Mouse (Mus musculus) liver, postnatal 0 days (tissue): ENCODE data around the gene Hnrnph1. TPM values are rescaled to one million over a fixed set of nuclear protein-coding genes. Genes with fewer than 3 reads are reported as not detected.

ENCODE experiments used
- ATAC-seq: fragments of 200-750 bp; cut with Nextera tagmentation; 2 replicates; pipeline ENCODE4 v1.8.0; 2017; ENCODE audit warnings: mild to moderate bottlenecking, moderate library complexity
- DNase-seq: peaks from one replicate; pipeline ENCODE4 v3.0.0-alpha.2; 2016
- H3K27ac ChIP-seq: fragments of 300-500 bp; sonication (generic); 2 replicates; pipeline ENCODE4 v1.5.1; 2014; ENCODE audit warnings: antibody characterized with exemption, moderate library complexity, mild to moderate bottlenecking, low read depth
- H3K27me3 ChIP-seq: fragments of 300-500 bp; sonication (generic); 2 replicates; pipeline ENCODE4 v1.6.1; 2014; ENCODE audit warnings: low read length, control low read depth, mixed read lengths; ENCODE audit not compliant: insufficient read depth
- H3K36me3 ChIP-seq: fragments of 300-500 bp; sonication (generic); replicated peaks from 2 replicates; pipeline ENCODE4 v1.6.1; 2014; ENCODE audit warnings: mild to moderate bottlenecking, control low read depth, low read length, moderate library complexity, mixed read lengths; ENCODE audit not compliant: insufficient read depth
- H3K4me1 ChIP-seq: fragments of 300-500 bp; sonication (generic); 2 replicates; pipeline ENCODE4 v1.6.1; 2014; ENCODE audit warnings: antibody characterized with exemption, mild to moderate bottlenecking, control low read depth; ENCODE audit not compliant: insufficient read depth
- H3K4me2 ChIP-seq: fragments of 300-500 bp; sonication (generic); 2 replicates; pipeline ENCODE4 v1.6.1; 2014; ENCODE audit warnings: low read depth, mild to moderate bottlenecking, low read length, moderate library complexity, mixed read lengths
- H3K4me3 ChIP-seq: fragments of 300-500 bp; sonication (generic); 2 replicates; pipeline ENCODE4 v1.5.1; 2014; ENCODE audit warnings: low read depth, low read length
- H3K9ac ChIP-seq: fragments of 300-500 bp; sonication (generic); replicated peaks from 2 replicates; pipeline ENCODE4 v1.6.1; 2014; ENCODE audit warnings: mild to moderate bottlenecking, moderate library complexity
- H3K9me3 ChIP-seq: fragments of 300-500 bp; sonication (generic); 2 replicates; pipeline ENCODE4 v1.6.1; 2016; ENCODE audit warnings: mild to moderate bottlenecking, control low read depth, low read length, mixed read lengths
- CTCF ChIP-seq: sonication (generic); IDR thresholded peaks from 2 replicates; pipeline ENCODE4 v1.5.1; 2016; ENCODE audit warnings: antibody characterized with exemption, low read depth
- EP300 ChIP-seq: IDR thresholded peaks from 2 replicates; pipeline ENCODE4 v1.6.1; 2016; ENCODE audit warnings: antibody characterized with exemption, low read depth, mild to moderate bottlenecking
- WGBS: fragments of 180-500 bp; shearing (Covaris S2); extraction: QIAGEN DNeasy Blood & Tissue Kit; methylation state at CpG from one replicate; pipeline ENCODE4 v1.1.7; 2014; ENCODE audit not compliant: insufficient replicate concordance; 5-methylcytosine and 5-hydroxymethylcytosine counted together
- polyA plus RNA-seq: library from polyadenylated mRNA; unstranded; fragments of >200 nt; fragmentation: Nextera tagmentation; extraction: Ambion mirVana; gene quantifications from 2 replicates; pipeline ENCODE4 v1.2.1, GENCODE M21; 2015

The Hnrnph1 gene
- polyA plus RNA-seq, 1 experiment from 2014 or later = 70.1 TPM

DNA sequence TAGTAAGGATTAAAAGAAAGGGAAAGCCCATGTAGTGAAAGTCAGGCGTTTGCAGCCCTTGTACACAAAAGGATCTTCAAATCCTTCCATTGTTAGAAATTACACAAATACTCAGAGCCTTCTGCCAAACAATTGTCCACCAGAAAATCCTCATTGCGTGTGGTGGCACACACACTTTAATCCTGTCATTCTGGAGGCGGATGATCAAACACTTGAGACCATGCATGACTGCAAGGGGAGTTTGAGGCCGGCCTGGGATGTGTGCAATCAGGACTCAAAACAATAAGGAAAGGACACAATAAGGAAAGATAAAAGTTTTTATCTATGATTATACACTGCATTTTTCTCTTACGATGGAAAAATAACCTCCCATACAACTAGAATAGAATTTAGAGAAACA, 1.4 kb upstream of the Hnrnph1 start:
- H3K4me3 ChIP-seq = no peak overlapping the region
- ATAC-seq (no peak), DNase-seq (no peak)
- 79% methylated on average over 5 of the region's 5 CpGs for WGBS
- TF ChIP-seq EP300 (no peak), CTCF (no peak)
- peaks cover 22% of the 10 kb centered on the region for H3K4me1 ChIP-seq
- peaks cover 12% of the 10 kb centered on the region for H3K36me3 ChIP-seq
- no peaks in the 10 kb centered on the region for H3K9me3 ChIP-seq
- H3K4me2 ChIP-seq = no peak overlapping the region
- no peak overlapping the region for H3K27ac ChIP-seq
- no peak overlapping the region for H3K9ac ChIP-seq
- H3K27me3 ChIP-seq = no peaks in the 10 kb centered on the region

DNA sequence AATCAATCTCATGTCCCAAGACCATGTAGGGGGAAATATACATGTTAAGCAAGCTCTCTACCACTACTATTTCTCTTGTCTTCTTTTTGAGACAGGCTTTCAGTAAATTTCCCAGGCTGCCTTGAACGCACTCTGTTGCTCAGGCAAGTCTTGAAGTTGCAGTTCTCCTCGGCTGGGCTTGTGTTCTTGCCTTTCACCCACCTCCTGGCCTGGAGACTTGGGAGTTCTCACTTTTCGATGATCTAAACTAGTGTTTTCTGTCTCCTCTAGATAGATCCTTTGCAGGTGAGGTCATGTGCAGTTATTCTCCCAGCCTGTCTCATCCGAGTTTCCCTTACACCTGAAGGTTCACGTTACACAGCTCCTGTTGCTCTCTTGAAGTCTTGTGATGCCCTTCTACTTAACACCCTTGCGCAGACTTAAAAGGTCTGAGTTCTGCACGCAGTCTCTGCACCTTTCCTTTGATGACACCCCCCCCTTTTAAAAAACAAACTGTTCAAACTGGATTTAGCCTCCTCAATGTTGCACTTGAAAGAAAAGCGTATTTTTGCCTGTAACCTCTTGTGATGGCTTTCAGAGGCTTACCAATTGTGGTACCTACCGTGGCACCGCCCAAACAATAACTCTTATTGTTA, 517 bp upstream of the Hnrnph1 start:
- no peak for DNase-seq
- 38% methylated on average over 10 of the region's 10 CpGs for WGBS

DNA sequence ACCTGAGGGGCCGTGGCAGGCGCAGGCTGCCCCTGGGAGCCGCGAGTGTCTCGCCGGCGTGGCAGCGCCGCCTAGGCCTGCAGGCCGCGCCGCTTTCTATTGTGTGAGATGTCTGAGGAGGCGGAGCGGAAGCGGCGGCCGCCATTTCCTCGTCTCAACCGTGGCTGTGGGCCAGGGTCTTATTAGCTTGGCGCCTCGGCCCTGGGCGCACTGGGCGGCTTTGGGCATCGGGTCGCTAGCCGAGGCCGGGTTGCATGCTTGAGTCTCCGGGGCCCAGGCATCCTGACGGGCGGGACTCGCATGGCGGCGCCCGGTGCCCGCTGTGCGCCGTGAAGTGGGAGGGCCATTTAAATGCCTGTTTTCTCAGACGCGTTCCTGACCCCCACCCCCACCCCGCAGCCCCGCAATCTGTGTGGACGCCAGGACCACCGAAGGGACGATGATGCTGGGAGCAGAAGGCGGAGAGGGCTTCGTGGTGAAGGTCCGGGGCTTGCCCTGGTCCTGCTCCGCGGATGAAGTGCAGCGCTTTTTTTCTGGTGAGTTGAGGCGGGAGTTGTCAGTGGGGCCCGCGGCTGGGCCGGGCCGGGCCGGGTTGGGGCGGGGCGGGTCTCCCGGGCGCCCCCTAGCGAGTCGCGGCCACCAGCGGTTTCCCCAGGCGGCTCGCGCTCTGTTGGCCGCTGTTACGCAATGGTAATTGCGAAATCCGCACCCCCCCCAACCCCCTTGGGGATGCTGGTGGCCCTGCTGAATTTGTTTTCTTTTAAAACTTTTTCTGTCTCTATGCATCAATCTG, 1.3 kb downstream of the Hnrnph1 start:
- peaks cover 29% of the 10 kb centered on the region for H3K36me3 ChIP-seq
- peak; percentile 94 for DNase-seq
- TF ChIP-seq EP300 (no peak), CTCF (peak; percentile 71)
- peak overlapping the region; percentile 86 for H3K9ac ChIP-seq
- H3K27me3 ChIP-seq = no peaks in the 10 kb centered on the region
- peak overlapping the region; percentile 100 for H3K27ac ChIP-seq
- peak overlapping the region; percentile 95 for H3K4me2 ChIP-seq
- peaks cover 19% of the 10 kb centered on the region for H3K4me1 ChIP-seq
- no peaks in the 10 kb centered on the region for H3K9me3 ChIP-seq
- ATAC-seq = peak; percentile 73
- under 1% methylated on average over 60 of the region's 71 CpGs for WGBS
- peak overlapping the region; percentile 72 for H3K4me3 ChIP-seq

More for the DNA sequence above, 517 bp upstream of the Hnrnph1 start:
- Histone ChIP-seq H3K4me1 (peaks cover 17% of the 10 kb centered on the region), H3K27ac (peak overlapping the region; percentile 100), H3K27me3 (no peaks in the 10 kb centered on the region), H3K4me2 (peak overlapping the region; percentile 95), H3K9ac (peak overlapping the region; percentile 85), H3K36me3 (peaks cover 14% of the 10 kb centered on the region), H3K9me3 (no peaks in the 10 kb centered on the region), H3K4me3 (peak overlapping the region; percentile 72)
- no peak for ATAC-seq
- TF ChIP-seq CTCF (no peak), EP300 (no peak)

DNA sequence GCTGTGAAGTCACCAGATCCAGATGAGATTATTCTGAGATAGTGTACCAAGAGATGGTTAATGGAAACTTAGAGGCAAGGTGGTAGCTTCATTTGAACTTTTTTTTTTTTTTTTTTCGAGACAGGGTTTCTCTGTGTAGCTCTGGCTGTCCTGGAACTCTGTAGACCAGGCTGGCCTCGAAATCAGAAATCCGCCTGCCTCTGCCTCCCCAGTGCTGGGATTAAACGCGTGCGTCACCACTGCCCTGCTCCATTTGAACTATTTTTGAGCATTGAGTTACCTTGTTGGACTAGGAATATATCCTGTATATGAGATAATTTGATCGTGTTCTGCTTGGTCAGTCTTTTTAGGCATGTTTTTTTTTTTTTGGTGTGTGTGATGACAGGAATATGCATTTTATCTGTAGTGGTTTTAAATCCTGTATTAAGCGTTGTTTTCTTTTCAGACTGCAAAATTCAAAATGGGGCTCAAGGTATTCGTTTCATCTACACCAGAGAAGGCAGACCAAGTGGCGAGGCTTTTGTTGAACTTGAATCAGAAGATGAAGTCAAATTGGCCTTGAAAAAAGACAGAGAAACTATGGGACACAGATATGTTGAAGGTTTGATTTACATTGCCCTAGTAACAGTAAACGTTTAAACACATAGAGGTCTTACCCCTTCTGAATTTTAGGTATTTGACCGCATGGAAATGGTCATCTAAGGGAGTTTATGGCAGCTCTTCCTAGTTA, 2.4 kb downstream of the Hnrnph1 start:
- peak overlapping the region; percentile 95 for H3K4me2 ChIP-seq
- H3K9me3 ChIP-seq = no peaks in the 10 kb centered on the region
- peak overlapping the region; percentile 86 for H3K9ac ChIP-seq
- peak overlapping the region; percentile 100; the same call in 1 of the 2 replicates for H3K27ac ChIP-seq
- DNase-seq = no peak
- no peak for ATAC-seq
- H3K4me3 ChIP-seq = peak overlapping the region; percentile 72
- TF ChIP-seq CTCF = no peak
- no peak for TF ChIP-seq EP300
- peaks cover 35% of the 10 kb centered on the region for H3K36me3 ChIP-seq
- no peaks in the 10 kb centered on the region for H3K27me3 ChIP-seq
- H3K4me1 ChIP-seq = peaks cover 19% of the 10 kb centered on the region
- WGBS = 48% methylated on average over 12 of the region's 12 CpGs

DNA sequence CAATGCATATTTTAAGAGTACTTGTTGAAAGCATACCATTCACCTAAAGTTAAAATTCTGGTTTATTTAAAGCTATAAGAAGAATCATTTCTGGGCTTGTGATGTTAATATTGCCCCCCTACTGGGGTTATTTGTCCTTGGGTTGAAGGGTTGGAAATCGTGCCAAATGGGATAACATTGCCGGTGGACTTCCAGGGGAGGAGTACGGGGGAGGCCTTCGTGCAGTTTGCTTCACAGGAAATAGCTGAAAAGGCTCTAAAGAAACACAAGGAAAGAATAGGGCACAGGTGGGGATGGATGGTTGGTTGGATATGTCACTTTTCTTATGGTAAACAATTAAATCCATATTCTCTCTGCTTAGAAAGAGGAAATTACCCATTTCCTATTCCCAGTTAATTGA, 4.5 kb downstream of the Hnrnph1 start:
- TF ChIP-seq CTCF = no peak
- TF ChIP-seq EP300 = no peak
- no peaks in the 10 kb centered on the region for H3K9me3 ChIP-seq
- DNase-seq = no peak
- H3K4me3 ChIP-seq = no peak overlapping the region
- peaks cover 16% of the 10 kb centered on the region for H3K4me1 ChIP-seq
- H3K27me3 ChIP-seq = no peaks in the 10 kb centered on the region
- H3K9ac ChIP-seq = no peak overlapping the region
- ATAC-seq = no peak
- 44% methylated on average over 4 of the region's 4 CpGs for WGBS
- no peak overlapping the region for H3K27ac ChIP-seq
- peak overlapping the region; percentile 55 for H3K4me2 ChIP-seq
- H3K36me3 ChIP-seq = peaks cover 50% of the 10 kb centered on the region

DNA sequence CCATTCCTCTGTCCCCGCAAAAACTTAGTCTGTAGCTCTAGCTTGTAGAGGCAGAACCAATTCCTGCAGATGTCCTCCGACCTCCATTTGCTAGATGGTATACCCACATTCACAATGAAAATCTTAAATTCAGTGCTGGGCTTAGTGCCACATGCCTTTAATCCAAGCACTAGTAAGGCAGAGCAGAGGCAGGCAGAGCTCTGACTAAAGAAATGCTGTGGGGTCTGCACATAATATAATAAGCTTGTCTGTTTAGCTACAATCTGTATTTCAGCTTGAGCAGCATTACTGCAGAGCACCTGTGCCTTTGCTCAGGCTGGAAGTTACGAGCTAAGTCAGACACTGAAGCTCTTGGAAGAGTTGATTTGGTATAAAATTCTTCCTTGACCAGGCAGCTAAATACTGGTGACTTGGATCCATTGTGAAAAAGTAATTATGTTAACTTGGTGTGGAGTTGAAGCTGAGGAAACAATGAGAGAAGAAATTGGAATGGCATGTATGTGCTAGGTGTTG, 10.4 kb downstream of the Hnrnph1 start:
- 87% methylated on average over 3 of the region's 3 CpGs for WGBS
- DNase-seq (no peak), ATAC-seq (no peak)
- TF ChIP-seq CTCF = no peak
- TF ChIP-seq EP300 = no peak
- Histone ChIP-seq H3K4me2 (no peak overlapping the region), H3K27ac (no peak overlapping the region), H3K36me3 (peaks cover 64% of the 10 kb centered on the region), H3K4me3 (no peak overlapping the region), H3K9me3 (no peaks in the 10 kb centered on the region), H3K9ac (no peak overlapping the region), H3K4me1 (no peaks in the 10 kb centered on the region), H3K27me3 (no peaks in the 10 kb centered on the region)
